Mouse (Mus musculus): Measurements from ENCODE around the gene Tex36.

DNA sequence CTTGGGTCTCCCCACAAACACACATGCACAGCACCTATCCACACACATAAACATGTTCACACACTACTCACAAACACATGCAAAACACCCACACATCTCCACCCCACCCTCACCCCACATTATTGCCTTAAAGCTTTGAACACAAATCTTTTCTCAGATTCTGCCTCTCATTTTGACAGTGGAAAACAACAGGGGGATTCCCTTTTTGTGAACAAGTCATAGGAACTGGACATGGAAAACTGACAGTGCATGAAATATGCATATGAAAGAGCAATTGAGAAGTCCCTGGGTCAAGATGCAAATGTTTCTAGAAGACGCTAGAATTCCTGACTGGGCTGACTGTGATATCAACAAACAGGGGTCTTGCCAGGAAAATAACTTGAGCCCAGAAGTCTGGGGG lies 1.4 kb downstream of the Tex36 start:
- TF ChIP-seq POLR2A (IDR thresholded peaks at IDR 0.05; ENCODE audit: low read depth, low read length) (no peak), CTCF (conservative IDR thresholded peaks at IDR 0.05; ENCODE audit: insufficient read depth, insufficient read length, low read depth, low read length) (no peak)
